Mouse (Mus musculus) inflammation-experienced regulatory T-cells (primary cell): ENCODE data around the gene Fam221b. TPM values are rescaled to one million over a fixed set of nuclear protein-coding genes. Genes with fewer than 3 reads are reported as not detected.

Experiments
- polyA plus RNA-seq, 2 experiments: library from polyadenylated mRNA; unstranded; fragments of 100-300 nt; shearing (Covaris generic); gene quantifications; one replicate each; pipeline ENCODE4 v1.2.1; 2017

The Fam221b gene
- polyA plus RNA-seq = 1 to 10 TPM in 1 of 2 experiments, under 1 TPM in 1; 0.99 to 2.8 TPM

DNA sequence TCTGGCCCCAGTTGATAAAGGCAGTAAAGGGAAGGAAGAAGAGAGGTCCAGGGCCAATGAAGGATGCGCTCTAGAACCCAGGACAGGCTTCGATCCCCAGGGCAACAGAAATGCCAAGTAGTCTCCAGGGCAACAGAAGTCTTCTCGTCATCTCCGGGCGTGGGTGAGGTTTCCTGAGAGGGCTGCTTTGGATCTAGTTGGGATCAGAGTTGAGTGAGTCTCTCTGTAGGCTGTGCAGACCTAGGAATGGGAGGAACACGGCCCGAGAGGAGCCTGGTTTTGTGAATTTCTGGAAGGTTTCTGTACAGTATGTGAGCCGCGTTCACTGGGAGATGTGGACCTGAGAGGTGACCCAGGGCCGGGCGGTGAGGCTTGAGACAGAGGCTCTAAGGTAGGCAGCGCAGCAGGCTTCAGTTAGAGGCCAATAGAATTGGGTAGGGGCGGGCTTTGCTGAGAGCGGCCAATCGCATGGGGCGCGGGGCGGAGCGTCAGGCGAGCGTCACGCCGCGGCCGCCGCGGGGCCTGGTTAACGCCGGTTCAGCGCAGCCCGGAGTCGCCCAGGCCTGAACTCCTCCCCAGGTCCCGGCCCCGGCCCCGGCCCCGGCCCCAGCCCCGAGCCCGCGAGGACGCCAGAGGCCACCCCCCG lies at the start of gene Fam221b, which contains the start of gene Tmem8b:
Gene Fam221b (minus strand): TSS at position 364 of the 646 bp plus-strand sequence.
Gene Tmem8b (plus strand): TSS at position 190 of the 646 bp plus-strand sequence.

DNA sequence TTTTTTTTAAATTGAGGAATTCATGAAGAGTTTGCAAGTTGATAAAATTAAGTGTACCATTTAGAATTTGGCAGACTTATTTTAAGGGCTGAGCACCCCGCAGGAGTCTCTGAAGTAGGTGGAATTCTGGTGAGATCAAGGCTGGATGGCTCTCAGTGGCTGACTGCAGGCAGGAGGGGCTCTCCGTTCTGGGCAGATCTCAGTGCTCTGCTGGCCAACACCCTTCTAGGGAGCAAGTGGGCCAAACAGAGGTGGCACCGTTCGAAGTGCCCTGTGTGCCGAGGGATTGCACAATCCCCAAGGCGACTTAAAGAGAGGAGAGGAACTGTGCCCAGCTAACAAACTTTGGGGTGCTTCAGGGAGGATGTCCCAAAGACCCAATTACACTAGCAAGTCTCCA lies 40.9 kb upstream of the Fam221b start, which contains the start of gene Olfr71:
Gene Olfr71 (minus strand): TSS at position 387 of the 400 bp plus-strand sequence.

DNA sequence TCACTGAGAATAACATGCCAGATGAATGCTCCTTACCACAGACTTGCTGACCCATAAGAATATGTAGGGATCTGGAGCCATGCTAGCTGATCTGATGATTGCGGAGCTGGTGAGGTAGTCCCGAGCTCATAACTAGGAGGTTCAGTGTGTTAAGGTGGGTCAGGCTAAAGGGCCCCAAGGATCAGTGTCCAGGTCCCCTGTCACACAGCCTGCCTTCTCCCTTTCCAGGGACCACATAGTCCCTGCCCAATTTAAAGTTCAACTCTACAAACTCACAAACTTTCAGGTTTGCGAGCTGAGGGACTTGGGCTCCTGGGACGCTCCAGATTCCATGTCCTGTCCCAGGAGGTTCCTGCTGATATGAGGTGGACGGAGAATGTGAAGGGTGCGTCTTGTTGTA lies 31.8 kb upstream of the Fam221b start, which contains the start of gene Olfr70:
Gene Olfr70 (minus strand): TSS at position 101 of the 400 bp plus-strand sequence.

DNA sequence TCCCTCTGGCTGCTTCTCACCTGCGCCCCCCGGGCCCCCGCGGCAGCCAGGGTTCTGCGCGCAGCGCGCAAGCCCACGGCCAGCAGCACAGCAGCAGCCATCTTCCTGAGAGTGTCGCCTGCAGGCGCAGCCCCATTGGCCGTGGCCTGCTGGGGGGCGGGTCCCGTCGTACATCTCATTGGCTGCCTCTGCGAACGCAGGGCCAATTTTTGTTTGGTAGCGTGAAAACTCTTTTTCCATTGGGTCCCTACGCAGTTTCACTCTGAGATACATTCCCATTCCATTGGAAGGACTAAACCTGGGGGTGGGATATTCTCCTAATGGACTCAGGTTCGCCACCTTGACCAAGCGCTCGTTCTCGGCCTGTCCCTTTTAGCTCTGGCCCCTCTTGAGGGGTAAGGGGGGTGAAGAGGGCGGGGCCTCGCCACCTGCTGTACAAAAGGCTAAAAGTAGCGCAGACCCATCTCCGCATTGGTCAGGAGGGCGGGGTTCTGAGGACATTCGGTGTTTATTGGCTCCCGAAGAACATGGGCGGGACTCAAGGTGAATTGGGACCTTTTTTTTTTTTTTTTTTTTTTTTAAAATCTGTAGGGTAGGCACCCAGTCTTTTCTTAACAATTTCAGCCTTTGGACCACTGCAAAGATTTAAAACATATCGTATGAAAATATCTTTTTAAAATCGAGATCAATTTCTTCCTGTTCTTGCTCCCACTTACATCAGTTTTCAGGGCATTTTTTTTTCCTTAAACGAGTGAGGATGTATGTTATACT lies 12.4 kb downstream of the Fam221b start, which contains the start of gene Hint2:
Gene Hint2 (minus strand): TSS at position 128 of the 771 bp plus-strand sequence.

DNA sequence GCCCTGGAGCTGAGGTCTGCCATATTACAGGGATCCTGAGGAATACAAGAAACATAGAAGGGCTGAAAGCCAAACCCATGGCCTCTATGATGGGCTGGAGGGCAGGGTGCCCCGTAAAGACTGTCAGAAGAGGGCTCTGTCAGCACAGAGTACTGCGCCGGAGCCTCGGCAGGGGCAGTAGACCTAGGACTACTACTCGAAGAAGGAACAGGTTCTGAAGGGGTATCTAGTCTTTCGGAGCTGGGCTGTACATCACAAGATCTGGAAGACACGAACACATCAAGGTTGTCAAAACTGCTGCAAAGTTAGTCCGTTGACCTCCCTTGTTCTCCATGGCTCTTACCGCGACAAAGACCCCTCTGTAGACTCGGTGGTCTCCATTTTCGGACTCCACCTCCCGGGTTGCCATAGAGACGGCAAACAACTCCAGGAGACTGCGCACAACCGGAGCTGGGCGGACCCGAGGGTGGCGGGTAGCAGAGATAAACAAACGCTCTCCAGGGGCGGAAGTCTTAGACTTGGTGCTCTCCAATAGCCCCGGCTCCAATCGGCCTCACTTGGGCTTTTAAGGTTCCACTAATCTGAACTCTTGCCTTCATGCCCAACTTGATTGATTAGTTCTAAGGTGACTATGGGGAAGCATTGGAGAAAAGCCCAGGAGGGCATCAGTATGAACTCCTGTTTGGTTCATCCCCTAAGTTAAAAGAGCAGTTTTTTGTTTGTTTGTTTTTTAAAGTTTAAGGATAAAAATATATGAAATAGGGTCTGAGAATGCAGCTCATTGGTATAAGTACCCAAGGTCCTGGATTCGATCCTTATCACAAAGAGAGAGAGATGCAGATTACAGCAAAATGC lies 15.6 kb downstream of the Fam221b start, which contains the start of gene Spag8:
Gene Spag8 (minus strand): TSS at position 434 of the 855 bp plus-strand sequence.

DNA sequence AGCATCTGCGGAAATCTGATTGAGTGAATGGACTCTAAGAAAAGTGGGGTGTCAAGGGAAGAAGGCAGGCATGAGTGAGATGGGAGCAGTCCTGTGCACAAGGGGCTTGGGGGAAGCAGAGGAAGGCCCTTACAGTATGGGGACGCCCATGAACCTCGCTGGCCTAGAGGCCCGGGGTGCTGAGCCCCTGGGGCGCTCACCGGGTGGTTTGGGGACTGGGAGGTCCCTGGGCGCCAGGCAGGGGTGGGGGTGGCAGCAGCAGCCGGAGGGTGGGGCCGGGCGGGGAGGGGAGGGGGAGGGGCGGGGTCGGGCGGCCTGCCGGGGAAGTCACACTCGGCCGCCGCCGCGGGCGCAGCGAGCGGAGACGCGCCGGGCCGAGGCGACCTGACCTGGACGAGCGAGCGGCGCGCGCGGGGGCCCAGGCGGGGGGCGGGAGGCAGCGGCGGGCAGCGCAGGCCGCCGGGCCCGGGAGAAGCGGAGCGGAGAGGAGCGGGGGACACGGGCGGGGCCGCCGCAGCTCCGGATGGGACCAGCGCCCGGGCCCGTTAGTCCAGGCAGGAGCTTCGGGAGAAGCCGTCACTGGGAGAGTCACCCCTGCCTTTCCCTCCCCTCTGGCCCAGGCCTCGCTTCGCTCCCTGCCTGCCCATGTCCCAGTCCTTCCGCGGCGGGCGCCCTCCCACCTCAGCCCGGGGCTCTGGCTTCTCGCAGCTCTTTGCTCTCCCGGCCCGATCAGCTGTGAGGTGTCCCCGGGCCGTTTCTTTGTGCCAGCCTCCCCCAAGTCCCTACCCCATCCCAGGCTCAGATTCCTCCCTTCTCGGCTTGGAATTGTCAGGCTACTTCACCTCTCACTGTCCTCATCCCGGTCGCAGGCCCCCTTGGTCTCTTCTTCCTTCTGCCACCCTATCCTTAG lies 37.6 kb downstream of the Fam221b start, which contains the start of gene Npr2:
Gene Npr2 (plus strand): TSS at position 890 of the 910 bp plus-strand sequence.

Other genes starting within 250 kb of the Fam221b start
- gene Fam166b, start 240.0 kb downstream of the Fam221b start, polyA plus RNA-seq = under 1 TPM in 1 of 2 experiments, not detected in 1; 0.23 TPM
- gene Tesk1, start 227.2 kb downstream of the Fam221b start, polyA plus RNA-seq = 10 to 100 TPM; 54.6 to 94.4 TPM
- gene Cd72, start 214.5 kb downstream of the Fam221b start, polyA plus RNA-seq = 10 to 100 TPM; 33.1 to 65.3 TPM
- 100 to 1,000 TPM; 134 to 225 TPM for gene Sit1, start 185.4 kb downstream of the Fam221b start, polyA plus RNA-seq
- gene Ccdc107, start 176.2 kb downstream of the Fam221b start, polyA plus RNA-seq = 10 to 100 TPM; 89.1 to 99.6 TPM
- gene Arhgef39, start 169.4 kb downstream of the Fam221b start, polyA plus RNA-seq = 1 to 10 TPM; 3.8 to 5.5 TPM
- gene Car9, start 162.2 kb downstream of the Fam221b start, polyA plus RNA-seq = 1 to 10 TPM in 1 of 2 experiments, under 1 TPM in 1; 0.51 to 1.4 TPM
- gene Tpm2, start 145.4 kb downstream of the Fam221b start, polyA plus RNA-seq = under 1 TPM in 1 of 2 experiments, not detected in 1; 0.37 TPM
- gene Creb3, start 106.8 kb downstream of the Fam221b start, polyA plus RNA-seq = 10 to 100 TPM; 82.9 to 91.0 TPM
- 100 to 1,000 TPM; 223 to 237 TPM for gene Tln1, start 106.5 kb downstream of the Fam221b start, polyA plus RNA-seq
- 10 to 100 TPM; 12.9 to 21.1 TPM for gene Rgp1, start 90.4 kb downstream of the Fam221b start, polyA plus RNA-seq
- 10 to 100 TPM; 43.6 to 49.6 TPM for gene Gba2, start 90.3 kb downstream of the Fam221b start, polyA plus RNA-seq
- 1 to 10 TPM; 3.0 to 3.9 TPM for gene Msmp, start 84.7 kb downstream of the Fam221b start, polyA plus RNA-seq
- under 1 TPM; 0.53 to 0.72 TPM for gene Npr2, start 37.2 kb downstream of the Fam221b start, polyA plus RNA-seq
- under 1 TPM; 0.27 to 0.81 TPM for gene Spag8, start 15.6 kb downstream of the Fam221b start, polyA plus RNA-seq
- gene Hint2, start 12.7 kb downstream of the Fam221b start, polyA plus RNA-seq = 10 to 100 TPM; 64.9 to 74.6 TPM
- gene Tmem8b, start 174 bp downstream of the Fam221b start, polyA plus RNA-seq = 1 to 10 TPM; 1.4 to 2.3 TPM
- gene Olfr70, start 31.7 kb upstream of the Fam221b start, polyA plus RNA-seq = not detected
- under 1 TPM in 1 of 2 experiments, not detected in 1; 0.10 TPM for gene Olfr71, start 41.1 kb upstream of the Fam221b start, polyA plus RNA-seq
- gene Hrct1, start 58.0 kb upstream of the Fam221b start, polyA plus RNA-seq = not detected
- gene Spaar, start 60.9 kb upstream of the Fam221b start, polyA plus RNA-seq = 1 to 10 TPM in 1 of 2 experiments, under 1 TPM in 1; 0.48 to 1.3 TPM
- not detected for gene Olfr159, start 101.9 kb upstream of the Fam221b start, polyA plus RNA-seq
- under 1 TPM; 0.08 to 0.32 TPM for gene Olfr156, start 154.8 kb upstream of the Fam221b start, polyA plus RNA-seq
- 1 to 10 TPM in 1 of 2 experiments, under 1 TPM in 1; 0.19 to 1.4 TPM for gene Olfr157, start 171.1 kb upstream of the Fam221b start, polyA plus RNA-seq
- gene Olfr155, start 182.4 kb upstream of the Fam221b start, polyA plus RNA-seq = under 1 TPM; 0.43 to 0.98 TPM
- 1 to 10 TPM; 4.8 to 7.1 TPM for gene Reck, start 206.4 kb upstream of the Fam221b start, polyA plus RNA-seq